Mouse (Mus musculus) ES-Bruce4 (cell line): ENCODE results near the gene Stn1.

Experiments used
- EP300 ChIP-seq: IDR thresholded peaks from 2 replicates; pipeline ENCODE4 v1.6.1; 2011; ENCODE audit warnings: low read depth, low read length; ENCODE audit not compliant: insufficient read depth
- POLR2A ChIP-seq: IDR thresholded peaks from one replicate; pipeline ENCODE4 v1.8.1; 2011; ENCODE audit warnings: low read length; ENCODE audit not compliant: insufficient read depth

DNA sequence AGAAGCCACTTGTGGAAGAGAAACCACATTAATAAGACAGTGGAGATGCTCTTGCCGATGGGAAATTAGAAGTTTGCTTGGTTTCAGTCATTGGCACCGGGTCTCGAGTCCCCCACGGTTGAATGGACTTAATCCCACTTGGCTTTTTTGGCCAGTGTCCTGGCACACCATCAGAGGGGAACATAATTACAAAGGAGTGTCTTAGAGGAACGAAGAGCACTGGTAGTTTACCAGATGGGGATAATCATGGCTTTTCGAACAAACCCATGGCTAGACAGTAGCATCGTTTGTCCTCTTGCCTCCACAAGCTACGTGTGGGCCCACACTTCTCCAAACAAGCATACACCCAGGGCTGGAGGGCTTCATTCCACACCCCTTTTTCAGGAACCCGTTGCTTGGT is 40.0 kb downstream of the Stn1 start:
- TF ChIP-seq POLR2A: no peak
- TF ChIP-seq EP300: no peak
